Mouse (Mus musculus) gastrocnemius, postnatal 10 days (tissue): ENCODE data around the gene Gm20888. TPM values are rescaled to one million over a fixed set of nuclear protein-coding genes. Genes with fewer than 3 reads are reported as not detected.
"Not testable (repeated sequence)": the region's sequence is repeated elsewhere in the genome, so short reads cannot be mapped to it uniquely, and the experiment has no call there.

Experiments
- DNase-seq: peaks from one replicate; pipeline ENCODE4 v3.0.0; 2021; ENCODE audit warnings: mixed read lengths
- long read RNA-seq, 2 experiments: library from polyadenylated mRNA; stranded (forward); transcript quantifications; one replicate each; pipeline ENCODE4 v2.0.0; 2021
- total RNA-seq, 2 experiments: library from RNA; stranded (reverse); gene quantifications; 2 replicates each; pipeline ENCODE4 v1.2.3; 2021

Gm20888 gene
- total RNA-seq, result not detected
- long read RNA-seq, experiment 1, result 0 reads
- long read RNA-seq, experiment 2, result 0 reads

DNA sequence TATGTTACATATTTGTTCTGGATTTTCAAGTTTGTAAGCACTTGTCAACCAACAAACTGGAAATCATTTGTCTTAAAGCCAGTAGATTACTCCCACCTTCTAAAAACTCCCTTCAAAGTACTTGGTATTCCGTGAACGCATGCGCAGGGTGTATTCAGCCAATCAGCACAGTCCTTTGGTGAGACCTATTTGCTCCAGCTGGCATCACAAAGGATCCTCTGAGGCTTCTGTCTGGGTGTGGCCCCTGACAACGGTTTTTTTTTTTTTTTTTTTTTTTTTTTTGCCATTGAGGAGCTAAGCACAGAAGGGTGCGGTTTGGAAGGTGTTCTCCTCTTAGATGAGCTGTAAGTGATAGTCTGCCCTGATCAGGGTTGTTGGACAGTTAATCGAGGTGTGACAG, at the start of gene Gm20888:
Gene Gm20888 (plus strand): TSS at position 301 of the 400 bp plus-strand sequence.
- not testable (repeated sequence) for DNase-seq

Other genes starting within 250 kb of the Gm20888 start
- gene Gm21118, start 168.2 kb upstream of the Gm20888 start, total RNA-seq, result not detected
- not detected for gene Gm29423, start 138.6 kb upstream of the Gm20888 start, total RNA-seq
- gene Gm29644, start 138.5 kb upstream of the Gm20888 start, total RNA-seq, result not detected